Mouse (Mus musculus) left cerebral cortex, adult 8-10 months (tissue): Measurements from ENCODE around the gene Cfap299. TPM values are rescaled to one million over a fixed set of nuclear protein-coding genes. Genes with fewer than 3 reads are reported as not detected.

Experiments used
- DNase-seq, 2 experiments: peaks; one replicate each; pipeline ENCODE4 v3.0.0; 2022; ENCODE audit warnings: low spot score in 2 of 2
- total RNA-seq, 4 experiments: library from RNA; stranded (reverse); gene quantifications; 2 replicates each; pipeline ENCODE4 v1.2.4; 2022

Gene Cfap299
- total RNA-seq, 4 experiments from 2014 or later, result 0.41 to 0.96 (median 0.63) TPM; not detected in 1

- no peak for DNase-seq
These were observed 47.1 kb downstream of the Cfap299 start for GRCm38 (mm10) chr5:98376058-98376798.

DNA sequence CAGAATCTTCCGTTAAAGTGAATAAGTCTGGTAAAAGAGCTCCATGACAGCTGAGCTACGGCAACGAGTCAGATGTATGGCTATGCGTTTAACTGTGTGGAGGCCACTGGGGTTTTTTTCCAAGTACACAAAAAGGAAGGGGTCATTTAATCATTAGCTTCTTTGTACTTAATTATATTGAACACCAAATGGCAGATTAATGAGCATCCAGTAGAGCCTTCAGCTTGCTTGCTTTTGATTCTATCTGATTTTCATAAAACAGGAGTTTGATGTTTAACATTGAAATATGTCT lies 47.6 kb downstream of the Cfap299 start:
- DNase-seq, result no peak

DNA sequence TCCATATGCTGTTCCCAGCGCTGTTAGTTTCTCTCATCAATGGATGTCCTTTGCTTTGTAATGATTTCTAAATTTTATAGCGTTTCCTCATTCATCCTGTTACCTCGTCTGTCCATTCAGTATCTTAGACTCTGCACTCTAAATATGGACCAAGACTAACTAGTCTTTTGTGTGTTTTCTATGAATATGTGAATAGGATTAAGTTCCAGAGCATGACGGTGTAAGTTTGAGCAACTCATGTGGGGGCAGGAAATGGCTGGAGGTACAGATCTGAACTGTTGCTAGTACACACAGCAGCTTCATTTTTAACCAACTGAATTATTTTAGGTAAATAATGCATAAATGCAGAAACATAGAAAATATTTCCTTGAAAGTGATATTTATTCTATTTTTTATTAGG lies 51.3 kb downstream of the Cfap299 start:
- no peak for DNase-seq

DNA sequence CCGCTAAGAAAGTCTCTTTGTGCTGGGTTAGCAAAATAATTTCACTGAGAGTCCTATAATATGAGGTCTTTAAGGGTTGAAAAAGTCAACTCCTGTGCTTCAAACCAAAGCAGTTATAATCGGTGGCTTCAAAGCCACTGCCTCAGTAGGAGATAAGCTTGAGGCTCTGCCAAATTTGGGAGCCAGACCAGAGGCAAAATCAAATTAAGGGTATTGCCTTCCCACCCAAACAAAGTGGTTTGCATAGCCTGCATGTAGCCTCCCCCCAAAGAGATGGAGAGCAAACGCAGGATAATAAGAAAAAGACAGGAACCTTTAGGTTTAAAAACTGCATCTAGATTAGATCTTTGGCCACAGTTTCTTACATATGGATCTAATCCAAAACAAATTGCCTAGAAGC lies 58.0 kb downstream of the Cfap299 start:
- no peak for DNase-seq

DNA sequence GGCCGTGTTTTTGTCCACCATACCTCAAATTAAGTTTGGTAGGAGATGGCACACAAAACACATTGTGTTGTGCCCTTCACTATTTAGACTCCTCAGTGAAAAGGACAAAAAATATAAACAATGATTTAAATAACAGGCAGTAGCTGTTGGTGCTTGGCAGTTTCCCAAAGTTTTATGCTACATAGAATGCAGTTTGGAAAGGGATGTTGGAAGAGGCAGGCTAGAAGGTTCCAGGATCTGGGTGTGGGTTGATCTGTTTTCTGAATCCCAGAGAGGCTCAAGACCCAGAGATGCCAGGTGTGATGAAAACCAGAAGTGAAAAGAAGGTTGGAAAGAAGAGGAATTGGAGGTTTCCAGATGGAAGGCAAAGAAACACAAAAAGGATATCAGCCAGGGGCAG lies 73.1 kb downstream of the Cfap299 start:
- no peak for DNase-seq

- no peak for DNase-seq
These were observed 81.0 kb downstream of the Cfap299 start for GRCm38 (mm10) chr5:98410060-98410459.

- DNase-seq, result no peak
These were observed 87.5 kb downstream of the Cfap299 start for GRCm38 (mm10) chr5:98416385-98417145.

DNA sequence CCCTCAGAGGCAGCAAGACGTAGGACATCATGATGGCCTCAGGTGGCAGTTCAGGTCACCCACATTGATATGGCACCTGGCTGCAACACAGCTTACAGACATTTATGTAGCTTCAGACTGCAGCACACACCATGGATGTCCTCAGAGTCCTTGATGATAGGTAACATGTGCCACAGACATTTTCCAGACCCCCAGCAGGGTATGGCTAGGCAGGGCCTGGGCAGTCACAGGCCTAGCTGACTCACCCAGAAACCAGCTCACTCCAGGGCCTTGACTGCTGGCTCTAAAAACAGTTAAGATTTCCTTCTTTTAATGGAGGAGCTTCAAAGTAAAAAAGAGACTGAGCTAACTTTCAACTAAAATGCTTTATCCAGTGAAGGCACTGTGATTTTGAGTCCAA lies 95.9 kb downstream of the Cfap299 start:
- no peak for DNase-seq

- DNase-seq, result no peak
These were observed 97.0 kb downstream of the Cfap299 start for GRCm38 (mm10) chr5:98426112-98426511.

- no peak for DNase-seq
These were observed 101.0 kb downstream of the Cfap299 start for GRCm38 (mm10) chr5:98430060-98430459.

DNA sequence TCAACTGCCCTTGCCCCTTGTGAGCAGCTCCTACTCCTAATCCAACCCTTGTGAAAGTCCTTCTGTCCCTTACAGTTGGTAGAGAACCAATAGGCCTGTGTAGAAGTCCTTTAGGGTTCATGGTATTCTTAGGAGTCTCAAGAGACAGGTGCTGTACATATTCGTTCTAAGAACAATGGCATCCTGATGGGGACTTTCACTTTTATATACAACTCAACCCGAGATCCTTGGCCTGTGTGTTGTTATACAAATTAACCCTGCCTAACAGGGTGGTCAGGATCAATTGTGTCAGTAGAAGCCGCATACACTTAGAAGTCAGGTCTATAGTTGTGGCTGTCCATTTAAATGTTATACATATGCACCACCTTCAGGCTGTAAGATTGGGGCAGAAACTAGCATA lies 109.6 kb downstream of the Cfap299 start:
- no peak for DNase-seq

DNA sequence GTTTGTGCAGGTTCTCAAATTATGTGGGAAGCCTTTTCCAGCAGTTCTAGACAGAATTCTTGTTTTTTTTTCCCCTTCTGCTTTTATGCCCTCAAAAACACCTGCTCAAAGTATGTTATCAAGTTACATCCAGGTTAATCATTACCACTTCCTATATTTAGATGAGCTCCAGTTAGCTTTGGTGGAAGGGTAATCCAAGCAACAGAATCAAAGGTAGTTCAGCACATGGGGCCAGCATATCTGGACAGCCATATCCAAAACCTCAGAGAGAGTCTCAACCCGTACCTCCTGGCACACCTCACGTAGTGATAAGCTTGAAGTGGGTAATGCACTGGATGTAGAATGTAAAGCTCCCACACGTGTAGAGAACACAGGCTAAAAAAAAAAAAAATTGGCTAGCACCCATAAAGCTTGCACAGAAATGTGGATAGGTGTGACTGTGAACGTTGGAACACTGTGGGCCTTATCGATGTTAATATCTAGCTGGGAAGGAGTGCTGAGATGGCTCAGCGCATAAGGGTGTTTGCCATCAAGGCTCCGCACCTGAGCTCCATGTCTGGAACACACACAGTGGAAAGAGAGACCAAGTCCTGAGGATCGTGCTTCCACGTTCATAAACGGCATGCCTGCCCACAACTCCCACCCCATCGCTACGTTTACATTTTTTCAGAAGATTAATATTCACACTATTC lies 117.8 kb downstream of the Cfap299 start:
- no peak for DNase-seq

DNA sequence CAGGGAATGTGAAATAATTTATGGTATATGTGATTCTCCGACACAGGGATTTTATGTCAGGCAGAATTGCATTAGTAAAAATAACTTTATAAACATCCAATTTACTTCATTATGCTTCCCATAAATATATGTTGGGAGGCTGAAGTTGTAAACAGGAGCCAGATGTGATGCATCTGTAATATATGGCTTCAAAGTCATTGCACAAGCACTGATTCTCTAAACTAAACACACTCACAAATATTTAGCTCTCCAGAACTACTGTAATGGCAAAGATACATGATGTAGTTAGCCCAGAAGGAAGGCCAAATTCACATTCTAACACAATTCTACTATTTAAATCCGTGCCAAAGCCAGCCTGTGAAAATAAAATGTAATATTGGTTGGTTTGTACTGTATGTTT lies 120.8 kb downstream of the Cfap299 start:
- no peak for DNase-seq

DNA sequence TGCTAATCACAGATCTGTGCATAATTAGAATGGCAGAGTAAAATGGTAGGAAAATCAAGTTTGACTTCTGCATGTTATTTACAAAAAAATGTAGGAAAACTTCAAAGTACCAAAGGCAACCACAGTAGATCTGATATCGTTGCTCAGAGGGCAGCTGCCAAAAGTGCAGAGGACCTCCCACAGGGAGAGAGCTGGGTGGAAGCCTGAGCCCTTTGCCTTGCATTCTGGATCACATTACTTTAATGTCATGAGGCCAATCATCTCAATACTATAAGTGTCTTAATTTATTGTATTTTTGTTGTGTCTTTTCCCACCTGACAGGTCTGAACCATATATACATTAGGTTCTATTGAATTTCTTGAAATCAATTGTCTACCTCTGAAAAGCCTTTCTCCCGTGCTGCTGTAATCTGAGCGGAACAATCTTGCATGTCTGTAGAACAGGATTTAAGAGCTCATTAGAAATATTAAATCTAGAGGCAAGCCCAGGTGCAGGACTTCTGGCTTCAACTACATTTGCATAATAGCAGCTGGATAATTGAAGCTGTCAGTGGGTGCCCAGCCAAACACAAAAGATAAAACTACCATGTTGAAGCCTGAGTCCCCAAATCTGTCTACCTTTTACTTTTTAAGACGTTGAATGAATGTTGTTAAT lies 137.9 kb downstream of the Cfap299 start:
- DNase-seq, result no peak

DNA sequence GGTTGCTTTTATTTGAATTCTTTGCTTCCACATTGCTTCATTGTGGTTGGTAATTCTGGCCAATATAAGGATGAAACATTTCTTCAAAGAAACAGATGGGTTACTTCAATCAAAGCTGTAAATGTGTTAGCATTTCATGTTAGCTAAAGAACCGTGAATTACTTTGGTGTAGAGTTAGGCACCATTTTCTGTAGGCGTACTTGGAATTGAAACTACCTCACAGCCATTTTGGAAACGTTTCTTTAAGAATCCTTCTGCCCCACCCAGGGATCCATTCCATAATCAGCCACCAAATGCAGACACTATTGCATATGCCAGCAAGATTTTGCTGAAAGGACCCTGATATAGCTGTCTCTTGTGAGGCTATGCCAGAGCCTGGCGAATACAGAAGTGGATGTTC lies 140.9 kb downstream of the Cfap299 start:
- DNase-seq, result peak in 1 of 2 experiments; percentile 13

- no peak for DNase-seq
These were observed 147.4 kb downstream of the Cfap299 start for GRCm38 (mm10) chr5:98476539-98476938.

GRCm38 (mm10) chr5:98477261-98477660 lies 148.2 kb downstream of the Cfap299 start:
- DNase-seq, result no peak

- DNase-seq, result no peak
These were observed 154.4 kb downstream of the Cfap299 start for GRCm38 (mm10) chr5:98483507-98483906.

DNA sequence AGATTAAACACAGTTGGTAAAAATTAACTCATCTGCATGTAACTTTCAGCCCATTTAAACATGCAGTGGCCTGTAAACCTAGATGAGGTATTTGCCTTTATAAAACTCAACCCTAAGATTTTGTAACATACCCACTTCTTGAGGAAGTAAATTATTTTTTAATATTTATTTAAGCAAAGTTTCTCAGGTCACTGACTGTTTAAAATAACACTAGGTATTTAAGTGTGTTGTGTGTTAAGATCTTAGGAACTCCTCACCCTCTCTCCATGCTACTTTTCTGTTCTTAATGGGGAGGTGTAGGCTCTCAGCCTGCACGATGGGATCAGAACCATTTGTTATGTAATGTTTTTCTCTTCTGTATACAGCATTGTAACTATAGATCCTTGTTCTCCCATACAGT lies 156.1 kb downstream of the Cfap299 start:
- DNase-seq, result no peak

DNA sequence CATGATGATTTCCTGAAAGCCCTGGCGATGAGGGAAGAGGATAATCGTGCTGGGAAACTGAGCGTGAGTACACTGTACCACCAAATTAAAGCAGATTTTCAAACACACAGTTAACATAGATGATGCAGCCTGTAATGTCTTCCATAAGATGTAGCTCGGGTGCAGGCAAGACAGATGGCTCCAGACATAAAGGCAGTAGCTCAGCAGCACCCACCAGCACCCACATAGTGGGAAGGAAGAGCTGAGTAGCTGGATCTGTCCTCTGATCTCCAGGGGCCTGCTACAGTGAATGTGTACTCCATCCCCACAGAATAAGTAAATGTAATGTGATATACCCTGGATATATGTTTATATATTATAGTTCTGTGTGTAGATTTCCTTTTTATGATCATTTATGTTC lies 169.2 kb downstream of the Cfap299 start:
- DNase-seq, result peak in 1 of 2 experiments; percentile 7

- no peak for DNase-seq
These were observed 187.1 kb downstream of the Cfap299 start for GRCm38 (mm10) chr5:98516214-98516613.

- DNase-seq, result no peak
These were observed 191.0 kb downstream of the Cfap299 start for GRCm38 (mm10) chr5:98520118-98520517.
